Mouse (Mus musculus): ENCODE data around the gene Fancg.

Gene Fancg

GRCm38 (mm10) chr4:43010161-43011038, at the start of gene Fancg:
Fancg (minus strand) TSS chr4:43010506.
- ATAC-seq (ENCODE audit: insufficient number of reproducible peaks, low FRiP score, low TSS enrichment) = peak; percentile 84

- ATAC-seq (ENCODE audit: insufficient number of reproducible peaks, low FRiP score, low TSS enrichment) = no peak
Observed at GRCm38 (mm10) chr4:43059697-43060096, 49.4 kb upstream of the Fancg start.

GRCm38 (mm10) chr4:43058753-43059654, 48.7 kb upstream of the Fancg start, which contains the start of gene Unc13b:
Unc13b (plus strand) TSS chr4:43058953.
- peak; percentile 96 for ATAC-seq (ENCODE audit: insufficient number of reproducible peaks, low FRiP score, low TSS enrichment)

- ATAC-seq (ENCODE audit: insufficient number of reproducible peaks, low FRiP score, low TSS enrichment) = no peak
Observed at GRCm38 (mm10) chr4:43058392-43058752, 48.1 kb upstream of the Fancg start.

- ATAC-seq (ENCODE audit: insufficient number of reproducible peaks, low FRiP score, low TSS enrichment) = no peak
Observed at GRCm38 (mm10) chr4:43057654-43058053, 47.3 kb upstream of the Fancg start.

GRCm38 (mm10) chr4:43052627-43053026, 42.3 kb upstream of the Fancg start:
- ATAC-seq (ENCODE audit: insufficient number of reproducible peaks, low FRiP score, low TSS enrichment) = peak; percentile 65

GRCm38 (mm10) chr4:43047231-43047630, 36.9 kb upstream of the Fancg start:
- ATAC-seq (ENCODE audit: insufficient number of reproducible peaks, low FRiP score, low TSS enrichment) = peak; percentile 32; the same call in 1 of the 2 replicates

GRCm38 (mm10) chr4:43046607-43047006, 36.3 kb upstream of the Fancg start:
- no peak for ATAC-seq (ENCODE audit: insufficient number of reproducible peaks, low FRiP score, low TSS enrichment)

- ATAC-seq (ENCODE audit: insufficient number of reproducible peaks, low FRiP score, low TSS enrichment) = peak; percentile 86
Observed at GRCm38 (mm10) chr4:43045659-43046302, 35.5 kb upstream of the Fancg start, which contains the start of gene Fam214b. Fam214b (minus strand) TSS chr4:43046220.

GRCm38 (mm10) chr4:43045285-43045658, 35.0 kb upstream of the Fancg start:
- ATAC-seq (ENCODE audit: insufficient number of reproducible peaks, low FRiP score, low TSS enrichment) = 0 out of 2 replicates have a peak, but pooled peaks have one; percentile 1

GRCm38 (mm10) chr4:43044673-43045072, 34.4 kb upstream of the Fancg start:
- ATAC-seq (ENCODE audit: insufficient number of reproducible peaks, low FRiP score, low TSS enrichment) = no peak

- ATAC-seq (ENCODE audit: insufficient number of reproducible peaks, low FRiP score, low TSS enrichment) = no peak
Observed at GRCm38 (mm10) chr4:43043644-43044357, 33.5 kb upstream of the Fancg start.

GRCm38 (mm10) chr4:43040881-43041547, 30.7 kb upstream of the Fancg start:
- ATAC-seq (ENCODE audit: insufficient number of reproducible peaks, low FRiP score, low TSS enrichment) = no peak

- peak; percentile 97 for ATAC-seq (ENCODE audit: insufficient number of reproducible peaks, low FRiP score, low TSS enrichment)
Observed at GRCm38 (mm10) chr4:43040114-43040572, 29.8 kb upstream of the Fancg start.

GRCm38 (mm10) chr4:43039609-43040008, 29.3 kb upstream of the Fancg start:
- 0 out of 2 replicates have a peak, but pooled peaks have one; percentile 2 for ATAC-seq (ENCODE audit: insufficient number of reproducible peaks, low FRiP score, low TSS enrichment)

- no peak for ATAC-seq (ENCODE audit: insufficient number of reproducible peaks, low FRiP score, low TSS enrichment)
Observed at GRCm38 (mm10) chr4:43038567-43039495, 28.5 kb upstream of the Fancg start.

- ATAC-seq (ENCODE audit: insufficient number of reproducible peaks, low FRiP score, low TSS enrichment) = no peak
Observed at GRCm38 (mm10) chr4:43037860-43038566, 27.7 kb upstream of the Fancg start.

Data from cerebellum, adult (tissue).